Mouse (Mus musculus) liver, embryonic 16.5 days (tissue): ENCODE measurements around the gene Olfr1370. TPM values are rescaled to one million over a fixed set of nuclear protein-coding genes. Genes with fewer than 3 reads are reported as not detected.

Experiments used
- ATAC-seq: fragments of 200-750 bp; cut with Nextera tagmentation; 2 replicates; pipeline ENCODE4 v1.8.0; 2017; ENCODE audit warnings: low read depth, mild to moderate bottlenecking, moderate number of reproducible peaks, moderate library complexity
- H3K27ac ChIP-seq: fragments of 300-500 bp; sonication (generic); 2 replicates; pipeline ENCODE4 v1.5.1; 2014; ENCODE audit warnings: mild to moderate bottlenecking, low read length
- H3K27me3 ChIP-seq: fragments of 300-500 bp; sonication (generic); 2 replicates; pipeline ENCODE4 v1.6.1; 2014; ENCODE audit warnings: low read depth, low read length, mixed read lengths; ENCODE audit not compliant: control insufficient read depth, insufficient read depth
- H3K36me3 ChIP-seq: fragments of 300-500 bp; sonication (generic); 2 replicates; pipeline ENCODE4 v1.6.1; 2014; ENCODE audit warnings: mild to moderate bottlenecking; ENCODE audit not compliant: control insufficient read depth, insufficient read depth
- H3K4me1 ChIP-seq: fragments of 300-500 bp; sonication (generic); 2 replicates; pipeline ENCODE4 v1.6.1; 2014; ENCODE audit warnings: low read depth, low read length, mixed read lengths; ENCODE audit not compliant: control insufficient read depth
- H3K4me2 ChIP-seq: fragments of 300-500 bp; sonication (generic); 2 replicates; pipeline ENCODE4 v1.6.1; 2014; ENCODE audit warnings: low read depth, low read length, mixed read lengths
- H3K4me3 ChIP-seq: fragments of 300-500 bp; sonication (generic); 2 replicates; pipeline ENCODE4 v1.5.1; 2014; ENCODE audit warnings: low read depth, mild to moderate bottlenecking, low read length
- H3K9ac ChIP-seq: fragments of 300-500 bp; sonication (generic); 2 replicates; pipeline ENCODE4 v1.6.1; 2014; ENCODE audit warnings: low read depth, low read length
- H3K9me3 ChIP-seq: fragments of 300-500 bp; sonication (generic); replicated peaks from 2 replicates; pipeline ENCODE4 v1.6.1; 2016; ENCODE audit warnings: low read length; ENCODE audit not compliant: control insufficient read depth
- WGBS: fragments of 180-500 bp; shearing (Covaris S2); extraction: QIAGEN DNeasy Blood & Tissue Kit; methylation state at CpG from one replicate; pipeline ENCODE4 v1.1.7; 2014; ENCODE audit not compliant: insufficient replicate concordance; 5-methylcytosine and 5-hydroxymethylcytosine counted together
- polyA plus RNA-seq: library from polyadenylated mRNA; unstranded; fragments of >200 nt; fragmentation: Nextera tagmentation; extraction: Ambion mirVana; gene quantifications from 2 replicates; pipeline ENCODE4 v1.2.1, GENCODE M21; 2015

The Olfr1370 gene
- polyA plus RNA-seq, 1 experiment from 2014 or later: not detected

DNA sequence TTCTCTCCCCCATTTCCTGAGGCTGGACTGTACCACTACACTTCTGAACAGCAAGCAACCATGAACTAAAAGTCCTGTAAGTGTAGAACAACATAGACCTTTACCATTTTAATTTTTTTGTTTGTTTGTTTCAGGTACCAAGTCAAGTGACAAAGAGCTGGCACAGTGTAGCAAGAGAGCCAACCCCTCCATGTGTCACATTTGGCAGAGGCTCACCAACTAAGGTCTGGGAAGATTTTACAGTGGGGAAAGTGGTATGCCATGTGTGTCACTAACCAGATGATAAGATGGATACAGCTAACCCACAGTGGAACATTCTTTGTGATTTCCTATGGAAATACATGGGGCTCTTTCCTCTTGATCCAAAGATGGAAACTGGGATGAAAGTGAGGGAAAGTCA is 38.8 kb downstream of the Olfr1370 start:
- Histone ChIP-seq H3K9ac (no peak overlapping the region), H3K4me1 (no peaks in the 10 kb centered on the region)

DNA sequence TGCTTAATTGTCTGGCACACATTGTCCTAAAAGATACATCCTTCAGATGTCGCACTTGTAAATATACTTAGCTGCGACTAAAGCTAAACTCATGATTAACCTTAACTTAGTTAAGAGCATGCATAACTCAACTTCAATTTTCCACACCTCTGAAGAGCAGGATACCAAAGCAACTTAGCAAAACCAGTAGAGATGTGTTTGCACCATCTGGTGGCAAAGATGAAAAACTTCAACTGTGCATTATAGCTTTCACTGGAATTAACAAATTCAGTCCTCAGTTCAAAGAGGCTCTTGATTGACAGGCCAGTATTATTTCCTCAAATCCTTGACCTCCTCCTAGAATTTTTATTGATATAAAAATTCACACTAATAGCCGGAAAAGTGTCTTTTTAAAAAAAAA is 39.7 kb downstream of the Olfr1370 start:
- Histone ChIP-seq H3K9me3 (no peaks in the 10 kb centered on the region), H3K27me3 (no peaks in the 10 kb centered on the region), H3K9ac (no peak overlapping the region), H3K4me1 (no peaks in the 10 kb centered on the region), H3K4me3 (no peak overlapping the region), H3K36me3 (no peaks in the 10 kb centered on the region), H3K4me2 (no peak overlapping the region), H3K27ac (no peak overlapping the region)
- WGBS: 55% methylated on average over 3 of the region's 3 CpGs
- ATAC-seq: no peak

More for the DNA sequence above, 38.8 kb downstream of the Olfr1370 start:
- H3K27ac ChIP-seq: no peak overlapping the region
- no peak for ATAC-seq
- no peaks in the 10 kb centered on the region for H3K9me3 ChIP-seq
- no peak overlapping the region for H3K4me3 ChIP-seq
- no peak overlapping the region for H3K4me2 ChIP-seq
- no peaks in the 10 kb centered on the region for H3K36me3 ChIP-seq
- H3K27me3 ChIP-seq: no peaks in the 10 kb centered on the region

DNA sequence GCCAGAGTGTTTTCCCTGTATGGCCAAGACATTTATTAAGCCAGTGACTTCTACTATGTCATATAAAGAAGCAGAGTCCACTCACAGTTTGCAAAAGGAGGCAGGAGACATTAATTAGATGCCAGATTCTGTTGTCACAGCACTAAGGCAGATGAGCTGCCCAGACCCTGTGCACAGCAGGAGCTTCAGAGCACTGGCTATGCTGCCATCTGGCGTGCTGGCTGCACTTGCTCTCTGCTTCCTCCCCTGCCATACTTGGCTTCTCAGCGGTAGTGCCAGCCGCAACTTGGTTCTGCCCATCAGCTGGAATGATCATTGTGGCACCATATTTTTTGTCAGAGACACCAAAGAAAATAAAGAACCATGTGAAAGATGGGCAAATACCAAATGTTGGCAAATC is 41.6 kb downstream of the Olfr1370 start:
- Histone ChIP-seq H3K9me3 (no peaks in the 10 kb centered on the region), H3K4me2 (no peak overlapping the region), H3K27me3 (no peaks in the 10 kb centered on the region), H3K4me1 (no peaks in the 10 kb centered on the region), H3K36me3 (no peaks in the 10 kb centered on the region), H3K9ac (no peak overlapping the region), H3K27ac (no peak overlapping the region), H3K4me3 (no peak overlapping the region)
- 53% methylated on average over 3 of the region's 3 CpGs for WGBS
- no peak for ATAC-seq

DNA sequence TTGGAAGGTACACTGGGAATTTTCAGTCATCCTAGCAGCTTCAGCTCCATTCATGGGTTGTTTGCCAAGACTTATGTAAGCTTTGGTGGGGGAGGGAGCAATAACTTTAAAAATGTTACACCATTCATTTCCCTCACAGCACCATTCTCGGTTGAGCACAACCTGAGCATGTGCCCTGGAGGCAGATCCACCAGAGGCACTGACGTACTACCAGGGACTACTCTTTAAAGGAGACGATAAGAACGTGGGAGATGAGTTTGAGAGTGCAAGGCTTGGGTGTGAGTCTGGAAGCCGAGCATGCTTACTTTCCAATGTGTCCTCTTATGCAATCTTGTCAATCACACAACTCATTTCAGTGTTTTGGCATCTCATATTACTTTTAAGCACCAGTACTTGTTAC is 49.9 kb downstream of the Olfr1370 start:
- Histone ChIP-seq H3K4me3 (no peak overlapping the region), H3K36me3 (no peaks in the 10 kb centered on the region), H3K9ac (no peak overlapping the region), H3K27me3 (no peaks in the 10 kb centered on the region), H3K27ac (no peak overlapping the region), H3K4me1 (no peaks in the 10 kb centered on the region), H3K9me3 (no peaks in the 10 kb centered on the region), H3K4me2 (no peak overlapping the region)
- no peak for ATAC-seq
- 65% methylated on average over 5 of the region's 5 CpGs for WGBS

Other genes with a start within 250 kb of the Olfr1370 start
- gene Olfr1369-ps1, start 36.5 kb upstream of the Olfr1370 start, polyA plus RNA-seq: 0.05 TPM in 1 of 2 replicates, not detected in the other
- gene Olfr263, start 54.7 kb upstream of the Olfr1370 start, polyA plus RNA-seq: not detected in 2 replicates
- gene Olfr1368, start 70.9 kb upstream of the Olfr1370 start, polyA plus RNA-seq: not detected in 2 replicates
- gene Trim27, start 104.5 kb upstream of the Olfr1370 start, polyA plus RNA-seq: 41.3 and 42.7 TPM in 2 replicates
- not detected in 2 replicates for gene Gpx5, start 217.8 kb upstream of the Olfr1370 start, polyA plus RNA-seq
- gene Gpx6, start 237.2 kb upstream of the Olfr1370 start, polyA plus RNA-seq: not detected in 2 replicates